Mouse (Mus musculus) T-helper 1 cell (primary cell): ENCODE results near the gene Fam167b.

ENCODE experiments used
- in situ Hi-C: fragments of 300-600 bp; cut with MboI, MseI; formaldehyde crosslinking; loops from one replicate; pipeline ENCODE4 v1.15.1; 2025; ENCODE audit warnings: high pct_unique_total_duplicates

Fam167b gene

DNA sequence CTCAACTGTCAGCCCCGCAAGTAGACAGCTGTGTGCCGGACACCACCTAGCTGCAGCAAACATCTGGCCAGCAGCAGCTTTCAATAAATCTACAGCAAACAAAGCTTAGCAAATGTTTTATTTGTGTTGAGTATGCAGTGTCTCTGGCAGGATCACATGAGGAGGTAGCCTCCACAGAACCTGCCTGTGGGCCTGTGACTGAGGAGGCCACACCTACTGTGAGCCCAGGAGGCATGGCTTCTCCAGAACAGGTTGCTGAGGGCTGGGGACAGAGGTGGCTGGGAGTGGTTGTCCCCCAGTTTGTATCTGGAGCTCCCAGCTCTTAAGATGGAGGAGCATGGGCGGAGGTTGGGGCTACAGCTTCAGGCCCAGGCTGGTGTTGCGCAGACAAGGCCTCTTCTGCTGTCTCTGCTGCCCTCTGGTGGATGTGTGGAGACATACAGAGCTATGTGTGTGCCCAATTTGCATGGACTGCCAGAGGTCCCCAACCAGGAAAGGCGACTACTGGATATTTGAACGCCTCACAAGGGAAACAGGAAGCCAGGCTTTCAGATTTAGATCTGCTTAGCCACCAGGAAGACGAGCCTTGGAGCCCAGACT lies 30.2 kb upstream of the Fam167b start:
- in situ Hi-C loops = no loop called here

DNA sequence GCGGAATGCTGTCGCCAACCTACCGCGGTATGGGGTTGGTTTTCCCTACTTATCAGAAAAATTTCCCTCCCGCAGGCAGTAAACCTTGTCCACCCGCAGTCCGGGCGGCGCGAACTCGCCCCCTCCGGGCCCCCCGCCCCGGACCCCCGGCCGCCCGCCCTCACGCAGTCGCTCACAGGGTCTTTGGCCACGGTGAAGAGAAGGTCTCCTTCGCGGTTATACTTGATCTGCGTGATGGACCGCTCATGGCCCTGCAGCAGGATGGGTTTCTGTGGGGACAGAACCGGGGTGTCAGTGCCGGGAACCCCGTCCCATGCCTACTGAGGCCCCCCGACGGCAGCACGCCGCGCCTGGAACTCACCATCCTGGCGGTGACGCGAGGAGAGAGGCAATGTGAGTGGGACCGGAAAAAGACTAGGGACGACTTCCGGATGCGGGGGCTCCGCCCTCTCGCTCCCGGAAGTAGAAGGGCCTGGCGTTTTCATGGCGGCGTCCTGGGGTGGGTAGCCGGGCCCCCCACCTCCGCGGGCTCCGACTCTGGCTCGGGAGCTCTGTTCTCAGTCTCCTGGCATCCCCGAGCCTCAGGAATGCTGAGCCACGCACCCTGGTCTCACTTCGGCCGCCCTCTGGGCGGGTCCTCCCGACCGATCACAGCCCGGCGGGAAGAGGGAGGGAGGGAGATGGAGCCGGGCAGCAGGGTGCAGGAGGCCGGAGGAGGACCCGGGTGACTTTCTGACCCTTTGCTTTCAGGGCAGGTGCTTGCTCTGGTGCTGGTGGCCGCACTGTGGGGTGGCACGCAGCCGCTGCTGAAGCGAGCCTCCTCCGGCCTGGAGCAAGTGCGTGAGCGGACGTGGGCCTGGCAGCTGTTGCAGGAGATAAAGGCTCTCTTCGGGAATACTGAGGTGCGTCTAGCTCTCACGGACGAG lies 22.1 kb upstream of the Fam167b start, which contains the start of the genes Eif3i and Tmem234:
Gene Eif3i, minus strand, starts transcription at position 416 of the 926 bp plus-strand sequence.
Gene Tmem234, plus strand, starts transcription at position 436 of the 926 bp plus-strand sequence.
- in situ Hi-C loops = no loop called here

DNA sequence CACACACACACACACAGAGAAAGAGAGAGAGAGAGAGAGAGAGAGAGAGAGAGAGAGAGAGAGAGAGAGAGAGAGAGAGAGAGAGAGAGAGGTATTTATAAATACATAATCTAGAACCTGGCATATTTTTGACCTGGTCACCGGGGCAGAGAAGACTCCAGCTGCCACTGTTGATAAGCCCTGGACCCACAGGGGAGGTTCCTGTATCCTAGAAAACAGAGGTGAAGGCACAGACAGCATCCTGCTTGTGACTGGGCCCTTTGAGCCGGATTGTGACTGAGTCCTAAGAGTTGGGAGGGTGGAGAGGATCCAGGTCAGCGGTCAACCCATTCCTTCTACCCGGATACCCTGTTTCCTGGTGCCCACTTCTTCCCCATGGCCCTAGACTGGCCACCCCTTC lies 10.5 kb upstream of the Fam167b start:
- in situ Hi-C loops = no loop called here

DNA sequence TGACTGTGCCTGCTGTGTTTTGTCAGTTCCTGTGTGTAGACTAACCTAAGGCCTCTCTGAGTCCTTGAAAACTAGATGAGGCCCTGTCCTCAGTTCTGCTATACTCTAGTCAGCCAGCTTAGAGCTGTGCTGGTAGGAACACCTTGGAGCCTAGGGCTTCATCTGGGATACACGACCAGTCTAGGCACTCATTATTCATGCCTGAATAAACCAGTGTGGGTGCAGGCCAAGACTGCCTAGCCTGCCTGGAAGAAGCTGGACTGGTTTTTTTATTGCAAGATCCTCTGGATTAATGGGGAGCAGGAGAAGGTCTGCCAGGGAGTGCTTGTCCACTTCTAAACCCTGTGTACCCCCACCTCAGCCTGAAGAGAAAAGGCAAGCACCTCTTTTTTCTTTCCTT lies 8.6 kb upstream of the Fam167b start:
- in situ Hi-C loops = no loop called here

DNA sequence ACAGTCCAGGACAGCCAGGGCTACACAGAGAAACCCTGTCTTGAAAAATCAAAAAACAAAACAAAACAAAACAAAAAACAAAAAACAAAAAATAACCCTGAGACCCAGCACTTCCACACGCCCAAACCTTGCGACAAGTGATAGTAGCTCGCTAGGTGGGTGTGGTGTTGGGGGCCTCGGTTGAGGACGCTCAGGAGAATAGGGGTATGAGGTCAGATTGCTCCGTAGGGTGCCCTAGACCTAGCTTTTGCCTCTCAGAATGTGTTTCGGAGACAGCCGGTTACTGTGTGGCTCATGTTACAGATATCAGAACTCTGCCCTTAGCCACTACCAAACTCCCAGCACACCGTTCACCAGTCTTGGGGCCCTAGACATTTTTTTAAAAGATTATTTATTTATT lies 7.4 kb upstream of the Fam167b start:
- in situ Hi-C loops = no loop called here

DNA sequence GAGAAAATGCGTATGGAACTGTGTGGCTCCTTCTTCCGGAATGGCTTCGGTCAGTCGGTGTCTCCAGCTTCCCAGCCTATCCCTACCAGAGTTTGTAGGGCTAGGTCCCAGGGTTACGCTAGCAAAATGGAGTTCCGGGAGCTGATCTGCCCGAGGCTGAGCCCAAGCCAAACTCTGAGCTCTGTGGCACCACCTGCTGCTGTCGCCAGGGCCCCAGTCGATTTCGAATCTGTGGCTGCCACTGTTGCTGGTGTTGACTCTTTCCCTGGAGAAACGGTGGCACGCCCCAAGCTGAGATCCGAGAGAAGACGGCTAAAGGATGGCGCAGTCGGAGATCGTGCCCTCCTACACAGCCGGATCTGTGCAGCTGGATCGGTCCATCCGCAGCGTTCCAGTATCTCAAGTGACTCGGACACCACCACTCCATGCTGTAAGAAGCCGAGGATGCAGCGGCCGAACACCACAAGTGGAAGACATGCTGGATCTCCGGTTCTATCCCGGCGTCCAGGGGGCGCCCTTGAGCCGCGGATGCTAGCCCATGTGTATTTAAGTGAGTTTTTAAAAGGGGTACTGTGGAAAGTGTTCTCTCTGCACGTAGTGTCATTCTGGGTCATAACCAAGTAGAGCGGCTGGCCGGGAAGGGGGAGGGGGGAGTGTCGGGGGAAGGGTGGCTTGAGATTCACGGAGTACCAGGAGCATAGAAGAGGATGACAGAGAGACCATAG lies 6.7 kb upstream of the Fam167b start:
- in situ Hi-C loops = no loop called here

DNA sequence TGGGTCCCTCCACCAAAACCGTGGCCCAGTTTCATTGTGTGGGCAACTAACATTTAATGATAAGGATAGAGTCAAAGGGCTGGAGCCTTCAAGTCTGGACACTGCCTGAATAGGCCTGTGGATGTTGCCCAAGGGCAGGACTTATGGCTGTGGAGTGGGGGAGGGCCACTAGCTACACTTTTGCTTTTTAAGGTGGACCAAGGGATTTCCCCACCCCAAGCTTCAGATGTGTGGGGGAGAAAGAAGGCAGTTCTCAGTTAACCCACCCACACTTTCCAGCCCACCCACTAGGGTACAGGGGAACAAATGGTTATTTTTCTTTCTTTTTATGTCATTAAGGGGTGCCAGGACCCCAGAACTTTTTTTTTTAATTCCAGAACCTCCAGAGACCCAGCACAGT lies 6.0 kb upstream of the Fam167b start:
- in situ Hi-C loops = no loop called here

DNA sequence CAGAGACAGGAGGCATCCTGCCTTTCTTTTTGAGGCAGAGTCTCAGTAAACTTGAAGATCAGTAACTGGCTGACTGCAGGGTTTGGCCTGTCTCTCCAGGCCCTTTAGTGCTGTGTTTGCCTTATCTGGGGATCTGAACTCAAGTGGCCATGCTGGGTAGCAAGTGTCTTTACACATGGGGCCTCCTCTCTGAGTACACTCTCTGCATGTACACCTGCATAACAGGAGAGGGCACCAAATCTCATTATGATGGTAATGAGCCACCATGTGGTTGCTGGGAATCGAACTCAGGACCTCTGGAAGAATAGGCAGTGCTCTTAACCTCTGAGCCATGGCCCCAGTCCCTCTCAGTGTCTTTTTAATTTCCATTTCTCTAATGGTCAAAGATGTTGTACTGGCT lies 3.9 kb upstream of the Fam167b start:
- in situ Hi-C loops = no loop called here

DNA sequence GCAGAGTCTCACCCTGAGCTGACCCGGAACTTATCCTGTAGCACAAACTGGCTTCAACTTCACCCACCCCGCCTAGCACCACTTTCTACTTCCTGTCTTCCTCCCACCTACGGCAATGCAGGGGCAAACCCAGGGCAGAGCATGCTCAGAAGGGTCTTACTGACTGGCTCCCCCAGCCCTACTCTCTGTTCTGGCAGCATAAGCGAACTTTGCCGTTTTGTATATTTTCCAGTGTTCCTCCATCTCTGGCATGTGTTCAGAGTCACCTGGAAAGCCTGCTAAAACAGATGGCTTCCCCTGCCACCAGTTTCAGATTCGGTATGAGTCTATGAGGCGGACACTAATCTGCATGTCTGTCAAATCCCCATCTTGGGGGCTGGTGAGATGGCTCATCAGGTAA lies 2.0 kb upstream of the Fam167b start:
- in situ Hi-C loops = no loop called here

DNA sequence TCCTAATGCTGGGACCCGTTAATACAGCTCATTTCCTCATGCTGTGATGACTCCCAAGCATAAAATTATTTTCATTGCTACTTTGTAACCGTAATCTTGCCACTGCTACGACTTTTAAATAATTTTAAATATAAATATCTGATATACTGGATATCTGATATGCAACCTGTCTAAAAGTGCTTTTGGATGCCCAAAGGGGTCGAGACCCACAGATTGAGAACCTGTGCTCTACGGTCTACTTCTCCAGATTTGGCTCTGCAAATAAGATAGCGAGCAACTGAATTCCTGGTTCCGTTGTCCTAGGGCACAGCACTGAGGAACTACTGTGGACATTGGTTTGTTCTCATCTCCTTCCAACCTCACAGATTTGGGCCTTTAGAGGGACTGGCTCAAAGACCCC lies 661 bp downstream of the Fam167b start:
- in situ Hi-C loops = no loop called here

DNA sequence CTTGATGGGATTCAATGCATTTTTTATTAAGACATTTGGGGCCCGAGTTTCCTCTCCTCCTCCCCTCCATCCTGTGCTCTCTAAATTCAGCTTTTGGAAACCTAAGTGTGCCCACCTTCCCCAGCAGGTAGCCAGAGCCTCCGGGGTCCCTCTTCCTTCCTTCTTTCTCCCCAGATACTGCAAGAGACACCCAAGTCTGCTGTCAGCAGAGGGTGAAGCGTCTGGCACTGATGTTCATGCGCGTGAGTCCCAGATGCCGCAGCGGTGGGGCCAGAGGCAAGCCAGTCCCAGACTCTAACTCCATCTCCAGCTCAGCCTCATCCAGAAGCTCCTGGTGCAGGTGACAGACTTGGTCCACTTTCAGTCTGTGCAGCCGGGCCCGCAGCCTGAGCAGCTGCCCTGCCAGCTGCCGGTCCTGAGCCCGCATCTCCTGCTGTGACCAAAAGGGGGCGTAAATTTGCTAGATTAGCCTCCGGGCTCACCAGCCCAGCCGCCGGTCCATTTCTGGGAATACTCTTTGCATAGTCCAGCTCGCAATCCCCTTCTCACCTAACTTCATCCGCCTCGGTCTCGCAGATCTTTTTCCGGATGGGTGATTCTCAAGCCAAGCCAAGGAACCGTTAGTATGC lies 1.4 kb downstream of the Fam167b start:
- in situ Hi-C loops = no loop called here

DNA sequence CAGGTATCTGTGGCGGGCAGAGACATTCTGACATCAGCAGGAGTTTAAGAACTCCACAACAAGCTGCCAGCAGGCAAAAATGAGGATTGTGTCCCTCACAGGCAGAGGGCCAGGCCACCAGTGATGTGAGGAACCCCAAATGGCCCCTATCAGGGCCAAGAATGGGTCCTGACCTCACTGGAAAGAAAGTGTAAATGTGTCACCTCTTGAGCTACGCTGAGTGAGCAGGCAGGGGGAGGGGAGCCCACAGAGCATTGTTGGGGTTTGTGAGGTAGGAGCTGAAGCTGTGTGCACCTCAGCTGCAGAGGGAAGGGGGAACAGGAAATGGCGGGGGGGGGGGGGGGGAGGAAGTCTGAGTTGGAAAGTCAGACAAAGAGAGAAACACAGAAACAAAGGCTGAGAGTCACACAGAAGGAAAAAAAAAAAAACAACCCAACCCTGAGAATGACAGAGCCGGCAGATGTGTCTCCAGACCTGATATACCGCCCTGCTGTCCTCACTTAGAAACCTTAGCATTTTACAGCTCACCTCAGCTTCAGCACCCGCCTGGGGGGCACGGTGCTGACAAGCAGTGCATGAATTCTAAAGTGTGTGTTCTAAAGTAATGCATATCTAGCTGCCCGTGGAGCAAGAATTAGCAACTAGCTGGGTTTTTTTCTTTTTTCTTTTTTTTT lies 3.0 kb downstream of the Fam167b start:
- in situ Hi-C loops = no loop called here

DNA sequence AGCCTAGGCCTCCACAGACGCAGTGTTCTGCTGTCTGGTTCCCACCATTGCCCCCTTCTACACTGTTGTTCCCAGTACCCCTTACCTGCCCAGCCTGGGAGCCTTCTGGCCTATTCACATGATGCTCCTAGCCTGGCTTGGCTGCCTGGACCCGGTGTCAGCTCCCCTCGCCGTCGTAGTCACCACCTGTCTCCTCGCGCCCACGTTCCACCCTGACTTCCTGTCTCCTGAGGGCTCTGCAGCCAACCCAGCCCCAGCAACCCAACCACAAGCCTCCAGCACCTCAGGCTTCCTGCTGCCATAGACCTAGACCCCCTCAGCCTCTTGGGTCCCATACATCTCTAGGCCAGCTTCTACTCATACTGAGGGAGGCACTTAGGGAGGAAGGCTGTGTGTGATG lies 4.9 kb downstream of the Fam167b start, which contains the start of gene Lck:
Gene Lck, minus strand, starts transcription at position 212 of the 400 bp plus-strand sequence.
- in situ Hi-C loops = no loop called here

DNA sequence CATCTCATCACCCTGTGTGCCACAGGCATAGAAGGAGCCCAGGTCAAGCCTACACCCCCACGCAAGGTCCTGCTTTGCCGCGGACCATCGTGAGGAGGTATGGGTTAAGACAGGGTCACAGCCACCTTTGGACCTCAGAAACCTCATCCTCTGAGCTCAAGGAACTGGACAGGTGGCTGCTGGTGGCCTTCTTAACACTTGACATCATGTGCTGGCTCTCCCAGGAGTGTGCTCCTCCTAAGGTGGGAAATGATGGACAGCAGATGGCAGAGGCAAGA lies 5.3 kb downstream of the Fam167b start:
- in situ Hi-C loops = no loop called here

DNA sequence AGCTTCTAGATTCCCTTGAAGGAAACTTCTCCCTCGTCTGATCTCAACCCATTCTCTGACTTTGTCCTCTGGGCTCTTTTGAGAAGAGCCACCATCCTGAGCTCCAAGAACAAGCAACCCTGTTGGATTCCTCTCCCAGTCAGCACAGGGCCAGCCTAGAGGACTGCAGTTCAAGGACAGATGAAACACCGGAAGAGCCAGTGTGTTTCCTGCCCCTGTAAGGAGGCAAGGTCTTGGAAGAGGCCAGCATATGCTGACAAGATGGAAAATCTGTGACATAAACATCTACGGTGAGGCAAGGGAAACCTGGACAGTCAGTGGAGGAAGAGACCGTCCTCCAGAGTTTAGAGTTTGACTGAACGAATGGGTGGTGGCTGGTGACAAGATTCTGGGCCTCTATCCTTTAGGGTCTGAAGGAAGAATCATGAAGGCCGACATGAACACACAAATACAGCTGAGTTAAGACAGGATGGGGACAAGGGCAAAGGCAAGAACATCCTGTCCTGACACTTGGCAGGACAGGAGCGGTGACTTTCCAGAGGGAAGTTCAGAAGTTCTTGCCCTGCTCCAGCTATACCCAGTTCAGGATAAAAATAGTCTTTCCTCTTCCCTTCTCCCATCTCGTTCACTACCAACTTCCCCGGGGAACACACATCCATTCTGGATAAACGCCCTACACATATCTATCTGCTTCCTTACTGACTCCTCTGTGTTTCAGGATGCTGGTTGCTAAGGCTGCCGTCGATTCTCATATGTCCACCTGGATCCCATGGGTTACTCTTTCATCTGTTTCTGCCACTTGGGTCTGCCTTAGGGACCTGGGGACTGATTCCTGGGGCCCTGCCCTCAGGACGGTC lies 5.9 kb downstream of the Fam167b start:
- in situ Hi-C loops = no loop called here

DNA sequence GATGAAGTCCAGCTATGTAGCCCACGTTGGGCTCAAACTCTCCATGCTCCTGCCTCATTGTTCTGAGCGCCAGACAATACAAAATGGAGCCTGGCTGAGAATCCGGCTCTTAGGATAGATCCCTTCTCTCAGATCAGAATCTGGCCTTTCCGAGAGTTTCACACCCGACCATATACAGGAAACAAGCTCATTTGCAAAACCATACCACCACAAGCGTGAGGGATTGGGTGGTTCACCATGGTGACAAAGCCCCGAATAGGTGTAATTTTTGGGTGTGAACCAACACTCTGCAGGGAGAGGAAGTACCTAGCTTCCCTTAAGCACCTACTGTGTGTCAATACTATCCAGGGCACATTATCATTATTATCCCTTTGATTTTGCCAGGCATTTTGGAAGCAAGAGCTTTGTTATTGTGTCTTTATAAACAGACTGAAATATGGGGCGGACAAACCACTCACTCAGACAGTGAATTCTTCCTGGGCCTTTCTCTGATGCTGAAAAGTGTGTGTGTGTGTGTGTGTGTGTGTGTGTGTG lies 6.7 kb downstream of the Fam167b start:
- in situ Hi-C loops = no loop called here

DNA sequence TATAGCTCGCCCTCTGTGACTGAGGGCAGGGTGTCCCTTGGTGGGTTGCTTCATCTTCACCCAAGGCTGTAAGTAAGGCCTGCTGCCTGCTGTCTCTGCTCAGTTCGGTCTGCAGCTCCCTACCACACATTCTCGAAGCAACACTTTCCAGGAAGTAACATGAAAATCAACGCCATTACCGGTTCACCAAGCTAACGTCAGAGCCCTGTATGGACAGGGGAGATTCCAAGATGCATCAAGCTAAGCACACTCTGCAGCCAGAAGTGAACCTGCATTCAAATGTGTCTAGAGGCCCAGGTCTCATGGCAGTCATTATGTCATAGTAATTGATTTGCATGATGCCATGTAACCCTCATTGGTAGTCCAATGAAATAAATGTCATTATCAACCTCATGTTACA lies 8.3 kb downstream of the Fam167b start:
- in situ Hi-C loops = no loop called here

DNA sequence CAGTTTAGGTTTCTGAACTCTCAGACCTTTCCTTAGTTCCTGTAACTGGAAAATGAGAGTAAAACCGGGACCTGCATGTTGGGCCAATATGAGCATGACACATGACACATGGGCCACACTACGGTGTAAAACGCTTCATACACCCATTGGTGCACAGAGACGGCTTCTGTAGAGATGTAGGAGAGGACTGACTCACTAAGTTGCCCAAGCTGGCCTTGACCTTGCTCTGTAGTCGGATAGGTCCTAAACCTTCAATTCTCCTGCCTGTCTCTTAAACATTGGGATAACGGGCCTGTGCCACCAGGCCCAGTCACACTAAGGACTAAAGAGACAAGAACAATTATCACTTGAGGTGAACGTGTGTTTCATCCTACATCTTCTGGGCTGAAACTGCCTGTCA lies 10.0 kb downstream of the Fam167b start:
- in situ Hi-C loops = loop anchor here (10.0 kb wide), 1 partner anchor 246 kb away; the partner anchor contains the start of gene Ptp4a2

DNA sequence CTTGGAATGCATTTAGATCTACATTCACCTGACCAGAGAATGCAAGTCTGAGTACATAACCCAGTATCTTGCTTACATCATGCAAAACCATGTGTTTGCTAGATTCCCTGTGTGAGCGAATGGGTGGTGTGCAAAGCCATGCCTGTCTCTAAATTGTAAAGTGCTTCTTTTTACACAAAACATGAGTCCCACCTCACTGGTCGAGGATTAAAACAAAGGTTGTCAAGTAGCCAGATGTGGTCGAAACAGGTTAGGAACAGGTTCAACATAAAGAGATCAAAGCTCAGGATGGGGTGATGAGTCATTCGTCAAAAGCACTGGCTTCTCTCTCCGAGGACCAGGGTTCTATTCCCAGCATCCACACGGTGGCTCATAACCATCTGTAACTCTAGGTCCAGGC lies 13.2 kb downstream of the Fam167b start:
- in situ Hi-C loops = loop anchor here (10.0 kb wide), 1 partner anchor 250 kb away; the partner anchor contains the start of gene Ptp4a2

DNA sequence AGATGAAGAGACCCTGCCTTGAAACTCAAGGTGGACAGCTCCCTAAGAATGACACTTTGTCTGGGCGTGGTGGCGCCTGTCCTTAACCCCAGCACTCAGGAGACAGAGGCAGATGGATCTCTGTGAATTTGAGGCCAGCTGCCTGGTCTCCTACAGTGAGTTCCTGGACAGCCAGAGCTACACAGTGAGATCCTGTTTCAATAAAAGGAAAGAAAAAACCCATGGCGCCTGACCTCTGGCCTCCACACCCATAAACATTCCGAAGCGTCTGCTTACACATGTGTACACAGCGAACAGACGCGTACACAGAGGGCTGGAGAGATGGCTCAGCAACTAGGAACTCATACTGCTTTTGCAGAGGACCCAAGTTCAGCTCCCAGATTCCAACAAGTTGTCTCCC lies 14.6 kb downstream of the Fam167b start:
- in situ Hi-C loops = loop anchor here (10.0 kb wide), 1 partner anchor 251 kb away; the partner anchor contains the start of gene Ptp4a2
